Mouse (Mus musculus): ENCODE data around the gene Topbp1.
"Not testable (repeated sequence)": the region's sequence is repeated elsewhere in the genome, so short reads cannot be mapped to it uniquely, and the experiment has no call there.

Topbp1 gene

DNA sequence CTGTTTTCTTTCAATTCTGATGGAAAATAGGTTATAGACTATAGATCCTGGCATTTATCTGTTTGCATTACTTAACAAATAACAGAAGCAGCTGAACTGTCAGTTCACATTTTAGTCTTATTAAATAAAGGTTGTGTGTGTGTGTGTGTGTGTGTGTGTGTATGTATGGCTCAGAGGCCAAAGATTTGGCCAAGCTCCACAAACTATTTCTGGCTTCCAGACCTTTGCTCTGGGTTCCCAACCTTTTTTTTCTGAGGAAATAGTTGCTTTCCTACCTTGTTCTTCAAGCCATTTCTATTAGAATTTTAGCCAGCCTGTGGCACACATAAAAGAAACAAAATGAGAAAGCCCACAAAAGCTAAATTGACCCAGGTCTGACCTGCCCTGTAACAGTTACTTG lies 43.8 kb downstream of the Topbp1 start:
- no peak for DNase-seq (ENCODE audit: low spot score in 2 of 2)

DNA sequence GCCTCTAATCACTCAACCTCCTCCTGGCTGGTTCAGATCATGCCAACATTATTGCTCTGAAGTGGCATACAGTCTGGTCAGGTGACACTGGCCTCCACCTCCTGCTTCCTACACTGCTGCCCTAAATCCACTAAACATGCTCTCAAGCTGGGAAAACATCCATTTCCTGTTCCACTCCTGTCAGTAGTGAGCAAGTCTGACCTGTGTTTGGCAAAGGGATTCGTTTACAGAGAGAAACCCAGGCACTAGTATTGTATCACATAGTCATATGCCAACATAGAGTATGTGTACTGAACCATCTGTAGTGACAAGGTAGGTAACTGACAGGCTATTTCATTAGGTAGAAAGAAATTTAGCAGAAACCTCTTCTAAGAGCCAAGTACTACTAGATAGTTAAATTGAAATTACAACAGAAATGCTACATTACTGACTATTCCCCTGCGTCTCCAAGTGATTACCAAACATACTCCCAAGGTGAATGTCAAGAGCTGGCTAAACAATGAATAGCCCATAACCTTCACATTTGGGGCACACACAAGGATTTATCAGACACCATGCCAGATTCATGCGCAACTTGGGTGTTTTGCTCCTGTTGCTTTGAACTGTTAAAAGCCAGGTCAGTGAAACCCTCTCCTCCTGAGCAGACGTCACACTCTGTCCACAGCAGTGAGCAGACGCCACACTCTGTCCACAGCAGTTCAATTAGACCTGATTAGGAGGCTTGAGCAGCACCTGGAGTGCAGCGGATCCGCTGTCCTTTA lies 48.7 kb downstream of the Topbp1 start:
- not testable (repeated sequence) for DNase-seq (ENCODE audit: low spot score in 2 of 2)

DNA sequence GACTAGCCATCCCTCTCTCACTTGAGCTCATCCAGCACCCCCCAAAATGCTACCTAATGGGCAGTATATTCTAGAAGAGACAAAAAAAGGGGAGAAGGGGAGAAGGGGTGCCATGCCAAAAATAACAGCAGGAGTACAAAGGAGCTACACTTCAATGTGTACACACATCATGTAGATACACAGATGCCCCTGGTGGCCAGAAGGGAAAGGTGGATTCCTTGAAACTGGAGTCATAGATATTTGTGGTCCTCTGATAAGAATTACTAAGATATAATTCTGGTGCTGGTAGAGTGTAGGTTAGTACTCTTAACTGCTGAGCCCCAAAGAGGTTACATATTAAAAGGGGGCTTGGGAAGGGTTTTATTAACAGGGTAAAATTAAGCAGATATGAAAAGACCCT lies 52.9 kb downstream of the Topbp1 start:
- no peak for DNase-seq (ENCODE audit: low spot score in 2 of 2)

DNA sequence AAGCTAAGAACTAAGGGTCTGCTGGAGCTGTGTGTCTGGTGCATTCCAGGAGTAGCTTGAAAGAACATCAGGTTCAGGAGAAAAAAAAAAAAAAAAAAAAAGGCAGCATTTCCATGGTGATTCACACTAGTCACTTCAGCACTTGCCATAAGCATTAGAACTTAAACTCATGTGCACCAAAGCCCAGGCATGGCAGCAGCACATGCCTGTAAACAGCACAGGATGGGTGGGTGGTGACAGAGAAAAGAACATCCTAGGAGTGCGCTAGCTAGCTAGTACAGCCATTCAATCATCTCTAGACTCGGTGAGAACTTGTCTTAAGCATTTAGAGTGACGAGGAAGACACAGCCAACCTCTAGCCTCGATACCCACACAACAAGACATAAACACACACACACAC lies 53.5 kb downstream of the Topbp1 start:
- no peak for DNase-seq (ENCODE audit: low spot score in 2 of 2)

DNA sequence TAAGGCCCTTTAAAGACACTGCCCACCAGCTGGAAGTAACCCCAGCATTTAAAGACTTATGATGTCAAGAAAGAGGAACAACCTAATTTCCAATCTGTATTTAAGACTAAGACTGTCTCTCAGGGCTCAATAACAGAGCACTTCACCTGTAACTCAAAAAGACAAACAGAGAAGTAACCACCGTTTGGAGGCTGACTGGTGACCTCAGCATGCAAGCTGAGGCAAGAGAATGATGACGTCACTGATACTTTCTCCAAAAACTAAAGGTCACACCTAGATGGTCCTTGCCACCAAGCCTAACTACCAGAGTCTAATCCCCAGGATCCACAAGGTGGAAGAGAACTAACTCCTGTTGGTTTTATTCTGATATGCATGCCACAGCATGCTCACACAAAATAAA lies 55.6 kb downstream of the Topbp1 start:
- DNase-seq (ENCODE audit: low spot score in 2 of 2) = no peak

DNA sequence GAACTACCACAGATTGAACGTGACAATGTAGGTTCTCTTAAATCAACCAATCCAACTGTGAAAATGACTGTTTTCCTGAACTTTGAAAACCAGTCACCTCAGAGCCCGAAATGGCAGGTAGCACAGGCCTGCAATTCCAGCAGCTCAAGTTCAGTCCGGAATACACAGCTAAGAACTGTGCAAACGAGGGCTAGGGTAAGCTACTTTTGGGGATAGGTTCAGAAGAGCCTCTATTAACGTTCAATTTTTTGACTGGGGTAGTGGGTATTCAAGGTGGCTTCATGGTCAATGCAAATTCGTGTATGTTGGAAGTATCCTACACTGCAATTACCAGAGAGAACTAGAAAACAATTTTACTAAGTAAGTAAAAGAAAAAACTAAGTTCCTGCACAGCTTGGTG lies 58.1 kb downstream of the Topbp1 start:
- DNase-seq (ENCODE audit: low spot score in 2 of 2) = no peak

DNA sequence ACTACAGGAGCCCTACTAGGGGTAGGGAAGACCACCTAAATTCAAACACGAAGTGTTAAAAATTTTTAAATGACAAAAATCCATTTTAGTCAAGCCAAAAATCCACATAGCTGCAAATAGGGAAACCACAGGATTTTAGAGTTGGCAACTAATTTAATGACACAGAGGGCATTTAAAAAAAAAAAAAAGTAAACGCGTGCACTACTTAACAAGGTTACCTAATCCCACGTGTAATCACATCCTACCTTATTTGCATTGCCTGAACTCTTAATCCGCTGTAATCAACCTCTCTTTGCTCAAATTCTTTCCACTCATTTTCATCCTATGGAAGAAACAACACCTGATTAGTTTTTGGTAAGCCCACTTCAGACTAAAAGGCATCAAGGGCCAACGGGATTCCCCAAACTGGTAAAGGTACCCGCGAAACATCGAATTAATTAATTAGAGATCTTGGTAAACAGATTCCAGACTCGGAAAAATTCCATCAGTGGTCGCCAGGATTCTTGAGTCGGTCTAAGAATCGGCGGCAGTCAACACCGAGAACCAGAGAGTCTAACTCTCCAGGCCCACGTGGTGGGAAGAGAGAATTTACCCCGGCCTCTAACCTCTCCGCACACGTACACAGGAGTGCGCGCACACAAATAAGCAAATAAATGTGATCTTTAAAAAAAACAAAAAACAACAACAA lies 58.9 kb downstream of the Topbp1 start:
- peak in 1 of 2 experiments; percentile 26 for DNase-seq (ENCODE audit: low spot score in 2 of 2)

DNA sequence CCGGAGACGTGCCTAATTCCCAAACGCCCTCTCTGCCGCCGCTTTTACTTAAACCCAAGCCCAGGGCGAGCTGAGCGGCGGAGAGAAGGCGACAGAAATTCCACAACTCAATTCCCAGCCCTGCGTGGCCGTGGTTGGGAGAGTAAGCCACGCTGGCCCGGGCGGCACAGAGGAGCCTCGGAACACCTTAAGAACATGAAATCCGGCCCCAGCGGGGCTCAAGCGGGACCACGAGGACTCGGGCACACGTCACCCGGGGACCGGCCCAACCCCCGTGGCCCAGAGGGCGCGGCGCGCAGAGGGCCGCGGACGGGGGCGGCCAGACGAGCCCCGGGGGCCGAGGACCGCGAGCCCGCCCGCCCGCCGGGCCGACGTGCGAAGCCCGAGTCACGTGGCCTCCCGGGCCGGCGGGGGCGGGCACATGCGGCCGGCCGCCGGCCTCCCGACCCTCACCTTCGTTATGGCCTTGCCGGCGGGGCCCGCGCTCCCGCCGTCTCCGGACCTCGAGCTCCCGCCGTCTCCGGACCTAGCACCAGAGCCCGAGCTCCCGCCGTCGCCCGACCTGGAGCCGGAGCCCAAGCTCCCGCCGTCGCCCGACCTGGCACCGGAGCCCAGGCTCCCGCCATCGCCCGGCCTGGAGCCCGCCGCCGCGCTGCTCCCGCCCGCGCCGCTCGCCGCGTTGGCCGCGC lies 59.7 kb downstream of the Topbp1 start:
- DNase-seq (ENCODE audit: low spot score in 2 of 2) = peak; percentile 38 to 41

DNA sequence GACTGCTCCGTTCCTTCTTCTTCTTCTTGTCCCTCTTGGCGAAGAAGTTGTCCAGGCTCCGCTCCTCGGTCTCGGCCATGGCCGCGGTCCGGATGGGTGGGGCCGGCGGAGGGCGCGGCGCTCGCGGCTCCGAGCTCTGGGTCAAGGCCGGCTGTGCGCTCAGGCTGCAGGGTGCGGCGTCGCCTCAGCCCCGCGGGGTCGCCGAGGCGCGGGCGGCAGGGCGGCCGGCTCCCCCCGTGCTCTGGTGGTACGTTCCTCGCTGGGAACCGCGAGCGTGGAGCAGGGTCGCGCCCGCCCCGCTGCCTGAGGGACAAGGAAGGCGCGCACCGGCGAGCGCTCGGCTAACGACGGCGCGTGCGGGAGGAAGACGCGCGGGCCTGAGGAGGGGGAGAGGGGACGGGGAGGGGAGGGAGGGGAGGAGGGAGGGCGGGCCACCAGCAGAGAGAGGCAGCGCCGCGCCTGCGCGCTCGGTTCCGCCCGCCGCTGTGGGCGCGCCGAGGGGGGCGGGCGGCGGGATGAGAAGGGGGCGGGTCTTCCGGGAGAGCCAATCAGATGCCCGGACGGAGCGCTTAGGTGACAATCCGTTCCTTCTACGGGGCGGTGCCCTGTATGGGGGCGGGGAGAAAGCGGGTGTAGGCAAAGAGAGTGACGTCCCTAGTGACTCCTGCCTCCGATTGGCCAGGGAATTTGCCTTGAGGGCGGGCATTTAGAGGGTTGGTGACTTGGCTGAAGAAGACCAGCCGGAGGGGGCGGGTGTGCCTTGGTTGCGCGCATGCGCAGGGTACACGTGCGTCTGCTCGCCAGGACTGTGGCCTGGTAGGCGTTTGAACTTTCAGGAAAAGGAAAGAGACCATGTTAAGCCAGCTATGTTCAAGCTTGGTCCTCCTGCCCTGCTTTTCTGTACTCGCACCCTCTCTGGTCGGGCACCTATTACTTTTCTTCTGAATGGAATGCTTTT lies 60.6 kb downstream of the Topbp1 start, which contains the start of gene Cdv3:
Cdv3 (minus strand) TSS at position 551 of the 958 bp plus-strand sequence.
- peak; percentile 98 to 100 for DNase-seq (ENCODE audit: low spot score in 2 of 2)

DNA sequence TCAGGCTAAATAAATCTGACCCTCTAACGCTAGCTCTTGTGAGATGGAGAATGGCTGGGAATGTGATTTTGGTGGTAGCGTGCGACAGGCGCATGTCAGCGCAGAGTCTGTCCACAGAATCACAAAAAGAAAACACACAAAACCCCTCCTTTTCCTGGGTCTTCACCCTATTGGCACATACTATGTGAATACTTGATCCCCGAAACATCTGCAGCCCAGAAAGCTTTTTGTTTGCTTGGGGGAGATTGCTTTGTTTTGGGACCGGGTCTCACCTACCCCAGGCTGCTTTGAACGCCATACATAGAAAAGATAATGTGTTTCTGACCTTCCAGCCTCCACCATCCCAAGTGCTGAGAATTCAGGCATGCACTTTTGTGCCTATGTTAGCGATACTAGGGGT lies 61.3 kb downstream of the Topbp1 start:
- no peak for DNase-seq (ENCODE audit: low spot score in 2 of 2)

DNA sequence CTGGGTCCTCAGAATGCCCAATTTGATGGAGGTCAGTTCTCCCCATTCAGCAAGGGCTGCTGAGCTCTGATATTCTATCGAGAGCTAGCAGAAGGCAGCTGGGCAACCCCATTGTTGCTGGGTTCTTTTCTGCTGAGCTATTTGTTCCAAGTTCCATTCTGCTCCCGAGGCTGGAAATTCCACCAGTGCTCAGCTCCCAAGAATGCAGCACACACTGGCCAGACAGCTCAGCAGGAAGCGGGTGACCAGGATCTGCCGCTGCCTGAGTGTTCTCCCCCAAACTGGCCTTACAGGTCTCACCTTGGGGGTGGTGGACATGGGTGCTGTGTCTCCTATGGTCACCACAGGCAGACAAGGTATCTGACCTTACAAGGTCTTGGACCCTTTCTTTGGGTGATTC lies 64.9 kb downstream of the Topbp1 start:
- DNase-seq (ENCODE audit: low spot score in 2 of 2) = no peak

DNA sequence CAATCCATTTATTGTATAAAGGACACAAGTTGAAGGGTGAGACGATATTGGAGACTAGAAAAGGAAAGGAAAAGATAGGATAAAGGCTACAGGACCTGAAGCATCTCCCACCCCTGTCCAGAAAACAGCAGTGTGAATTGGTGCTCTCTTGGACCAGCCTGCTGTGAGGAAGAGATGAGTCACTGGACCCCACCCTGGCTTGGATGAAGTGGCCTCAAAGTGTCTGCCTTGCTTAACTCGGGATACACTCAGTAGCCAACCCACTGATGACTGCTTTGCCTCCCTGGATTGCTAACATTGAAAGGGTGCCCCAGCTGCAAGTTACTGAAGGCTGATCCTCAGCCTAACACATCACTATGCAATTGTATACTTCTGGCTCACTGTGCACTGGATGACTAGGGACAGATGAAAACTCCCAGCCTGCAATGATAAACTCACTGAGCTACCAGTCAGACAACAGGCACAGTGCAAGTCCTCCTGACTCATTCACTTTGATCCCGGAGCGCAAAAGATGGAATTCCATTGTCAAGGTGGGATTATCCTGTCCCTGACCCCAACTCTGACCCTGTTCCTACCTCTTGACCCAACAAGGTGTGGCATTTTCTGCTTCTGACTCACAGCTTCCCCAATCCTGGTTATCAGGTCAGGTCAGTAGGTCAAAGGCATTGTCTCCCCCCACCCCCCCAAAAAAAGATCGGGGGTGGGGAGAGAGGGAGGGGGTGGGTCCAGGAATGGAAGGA lies 67.4 kb downstream of the Topbp1 start:
- DNase-seq (ENCODE audit: low spot score in 2 of 2) = no peak

DNA sequence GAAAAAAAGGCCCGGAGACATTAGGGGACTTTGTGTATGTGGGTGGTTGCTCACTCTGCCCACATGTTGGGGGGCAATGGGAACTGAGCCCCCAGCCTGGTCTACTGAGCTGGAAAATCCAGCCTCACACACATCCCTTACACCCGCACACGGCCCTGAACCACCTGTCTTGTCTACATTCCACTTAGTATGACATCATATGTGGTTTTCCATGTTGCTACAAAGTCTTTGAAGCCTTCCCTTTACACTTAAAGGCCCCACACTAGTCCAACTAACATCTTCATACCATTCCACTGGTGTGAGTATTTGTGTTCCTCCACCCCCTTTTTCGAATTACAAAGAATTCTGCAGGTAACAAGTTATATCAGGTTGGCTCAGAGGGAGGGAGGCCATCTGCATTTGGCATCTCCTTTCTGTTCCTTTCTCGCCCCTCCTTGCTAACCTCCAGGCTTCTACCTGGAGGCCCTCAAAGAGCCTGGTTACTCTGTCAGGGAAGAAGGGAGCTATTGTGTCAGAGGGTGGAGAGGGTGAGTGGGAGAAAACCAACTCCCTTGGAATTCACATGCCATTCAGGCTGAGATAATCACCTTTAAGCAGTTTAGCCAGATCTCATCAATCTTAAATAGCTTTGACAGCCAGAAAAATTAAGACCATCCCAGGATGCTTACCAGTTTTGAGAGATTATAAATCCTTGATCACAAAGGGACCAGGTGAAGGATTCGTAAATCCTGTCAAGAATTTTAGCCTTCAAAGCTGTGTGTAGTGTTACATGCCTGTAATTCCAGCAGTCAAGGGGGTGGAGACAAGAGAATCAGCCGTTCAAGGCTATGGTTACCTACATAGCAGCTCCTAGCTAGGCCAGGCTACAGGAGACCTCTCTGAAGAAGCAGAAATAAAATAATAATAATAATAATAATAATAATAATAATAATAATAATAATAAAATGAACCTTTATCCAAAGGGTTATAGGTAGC lies 71.6 kb downstream of the Topbp1 start:
- no peak for DNase-seq (ENCODE audit: low spot score in 2 of 2)

DNA sequence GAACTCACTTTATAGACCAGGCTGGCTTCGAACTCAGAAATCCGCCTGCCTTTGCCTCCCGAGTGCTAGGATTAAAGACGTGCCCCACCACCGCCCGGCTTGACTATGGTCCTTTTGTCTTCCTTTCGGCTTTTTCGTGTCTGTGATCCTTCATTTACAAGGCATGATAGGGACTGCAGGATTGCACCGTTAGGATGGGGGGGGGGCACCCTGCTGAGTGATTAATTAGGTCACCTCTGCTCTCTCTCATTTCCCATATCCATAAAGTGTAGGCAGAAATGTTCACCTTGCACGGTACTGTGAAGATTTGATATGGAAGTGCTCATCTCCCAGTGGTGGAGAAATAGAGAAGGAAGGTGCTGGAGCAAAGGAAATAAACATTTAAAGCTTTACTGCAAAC lies 73.7 kb downstream of the Topbp1 start:
- DNase-seq (ENCODE audit: low spot score in 2 of 2) = no peak

DNA sequence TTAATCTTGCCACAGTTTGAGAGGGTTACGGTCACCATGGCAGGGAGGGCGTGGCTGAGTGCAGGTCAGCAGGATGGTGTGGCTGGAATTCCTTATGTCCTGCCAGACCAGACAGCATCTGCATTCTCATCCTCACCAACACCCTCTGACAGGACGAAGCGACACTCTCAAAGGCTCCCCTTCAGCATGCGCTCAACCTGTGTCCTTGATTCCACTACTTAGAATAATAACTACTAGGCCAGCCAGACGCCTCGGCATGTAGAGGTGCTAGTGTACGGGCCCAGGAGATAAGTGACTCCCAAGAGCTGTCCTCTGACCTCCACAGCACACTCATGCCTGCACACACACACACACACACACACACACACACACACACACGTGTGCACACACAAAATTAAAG lies 74.2 kb downstream of the Topbp1 start:
- no peak for DNase-seq (ENCODE audit: low spot score in 2 of 2)

DNA sequence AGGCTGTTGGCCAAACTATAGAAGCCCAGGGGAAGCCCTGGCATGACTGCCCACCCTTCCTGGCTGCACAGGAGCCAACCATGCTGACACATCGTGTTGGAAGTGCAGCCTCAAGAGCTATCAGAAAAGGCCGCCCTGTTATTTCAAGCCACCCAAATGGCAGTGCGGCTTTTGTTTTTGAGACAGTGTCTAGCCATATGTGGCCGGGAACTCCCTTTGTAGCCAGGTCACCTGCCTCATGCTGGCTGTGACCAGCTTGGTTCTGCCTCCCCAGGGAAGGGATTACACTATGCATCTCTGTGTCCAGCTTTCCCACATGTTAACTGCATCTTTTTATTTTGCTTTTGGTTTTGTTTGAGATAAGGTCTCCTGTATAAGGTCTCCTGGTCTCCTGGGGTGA lies 75.6 kb downstream of the Topbp1 start:
- DNase-seq (ENCODE audit: low spot score in 2 of 2) = no peak

DNA sequence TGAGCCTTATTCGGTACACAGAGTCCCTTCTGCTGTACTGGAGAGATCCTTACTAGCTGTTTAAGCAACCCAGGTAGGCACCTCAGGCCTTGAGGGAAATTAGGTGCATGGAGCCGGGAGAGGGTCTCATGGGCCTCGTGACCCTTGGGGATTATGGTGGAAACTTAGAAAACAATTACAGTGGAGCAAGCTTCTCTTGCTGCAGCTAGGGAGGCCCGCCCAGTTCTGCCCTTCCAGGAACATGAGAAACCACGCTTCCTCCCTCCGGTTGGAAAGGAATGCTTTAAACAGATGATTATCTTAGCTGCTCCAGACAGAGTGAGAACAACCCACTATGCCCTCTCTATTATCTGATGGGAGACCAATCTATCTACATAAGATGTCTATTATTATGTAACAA lies 78.0 kb downstream of the Topbp1 start:
- DNase-seq (ENCODE audit: low spot score in 2 of 2) = no peak

DNA sequence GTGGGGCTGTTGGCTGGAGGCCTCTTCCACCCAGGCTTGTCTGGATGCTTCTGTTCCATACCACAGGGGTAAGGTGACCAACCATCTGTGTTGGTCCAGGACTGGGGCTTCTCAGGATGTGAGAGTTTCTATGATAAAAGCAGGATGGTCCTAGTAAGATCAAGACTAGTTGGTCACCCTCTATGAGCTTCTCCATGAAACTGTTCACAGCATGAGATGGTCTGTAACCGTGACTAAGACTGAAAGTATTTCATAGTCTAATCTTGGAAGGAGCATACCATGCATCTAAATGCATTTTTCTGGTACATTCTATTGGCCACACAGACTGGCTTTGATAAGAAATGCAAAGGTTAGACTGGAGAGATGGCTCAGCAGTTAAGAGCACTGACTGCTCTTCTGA lies 78.6 kb downstream of the Topbp1 start:
- no peak for DNase-seq (ENCODE audit: low spot score in 2 of 2)

DNA sequence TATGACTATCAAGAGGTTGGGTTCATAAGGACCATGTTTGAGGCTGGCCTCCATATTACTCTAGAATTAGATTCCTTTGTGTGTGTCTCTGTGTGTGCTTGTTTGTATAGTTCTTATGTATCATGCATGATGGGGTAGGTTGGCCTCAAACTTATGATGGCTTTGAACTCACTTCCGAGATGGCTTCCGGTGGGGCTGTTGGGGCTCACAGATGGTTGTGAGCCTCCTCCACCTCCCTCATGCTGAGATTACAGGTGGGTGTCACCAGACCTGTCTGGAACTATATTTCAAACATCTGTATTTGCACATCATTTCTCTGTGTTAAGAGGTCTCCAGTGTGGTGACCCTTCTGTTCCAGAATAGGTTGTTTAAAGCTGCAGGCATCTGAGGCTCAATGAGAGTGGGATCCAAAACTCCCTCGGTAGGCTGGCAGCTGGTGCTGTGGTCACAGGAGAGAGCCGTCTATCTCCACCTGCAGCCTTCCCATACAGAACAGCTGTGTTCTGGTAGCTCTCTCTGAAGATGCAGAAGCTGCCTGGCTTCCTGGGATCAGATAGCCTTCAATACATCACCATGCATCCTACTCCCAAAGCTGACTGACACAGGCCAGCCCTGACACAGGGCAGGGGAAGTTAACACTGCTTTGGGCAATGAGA lies 79.3 kb downstream of the Topbp1 start:
- peak; percentile 37 to 51 for DNase-seq (ENCODE audit: low spot score in 2 of 2)
